Mouse (Mus musculus) left cerebral cortex, postnatal 25 days (tissue): ENCODE measurements around the gene Ap2b1. TPM values are rescaled to one million over a fixed set of nuclear protein-coding genes. Genes with fewer than 3 reads are reported as not detected.
"Not testable (repeated sequence)": the region's sequence is repeated elsewhere in the genome, so short reads cannot be mapped to it uniquely, and the experiment has no call there.

Experiments
- DNase-seq, 2 experiments: peaks; one replicate each; pipeline ENCODE4 v3.0.0; 2022; ENCODE audit warnings: low spot score in 2 of 2, mixed read lengths in 1 of 2
- intact Hi-C: fragments of 180-260 bp; cut with DNase I; formaldehyde crosslinking; loops from one replicate; pipeline ENCODE4 v1.15.1; 2025
- total RNA-seq, 2 experiments: library from RNA; stranded (reverse); gene quantifications; 2 replicates each; pipeline ENCODE4 v1.2.3; 2021

The Ap2b1 gene
- total RNA-seq, result 100 to 1,000 TPM; 291 to 311 TPM

- intact Hi-C loops, result no loop called here
These were observed at the start of gene Ap2b1 for GRCm38 (mm10) chr11:83298225-83299195. Gene Ap2b1, plus strand, starts transcription at chr11:83299024.

GRCm38 (mm10) chr11:83257211-83257610 lies 41.6 kb upstream of the Ap2b1 start:
- DNase-seq, intact Hi-C loops: not testable (repeated sequence)

More at GRCm38 (mm10) chr11:83298225-83299195, at the start of gene Ap2b1:
- peak; percentile 94 to 98 for DNase-seq

- intact Hi-C loops, result loop anchor here (5.0 kb wide), 1 partner anchor 345 kb away; no protein-coding TSS in a partner anchor
- DNase-seq, result no peak
These were observed 36.2 kb upstream of the Ap2b1 start for GRCm38 (mm10) chr11:83262673-83263072.

GRCm38 (mm10) chr11:83263146-83263545 lies 35.7 kb upstream of the Ap2b1 start:
- DNase-seq, result no peak
- intact Hi-C loops, result loop anchor here (5.0 kb wide), 1 partner anchor 346 kb away; no protein-coding TSS in a partner anchor

- intact Hi-C loops, result no loop called here
- DNase-seq, result no peak
These were observed 28.0 kb upstream of the Ap2b1 start for GRCm38 (mm10) chr11:83270842-83271150.

GRCm38 (mm10) chr11:83271151-83271950 lies 27.5 kb upstream of the Ap2b1 start:
- peak; percentile 79 to 87 for DNase-seq
- intact Hi-C loops, result no loop called here

- DNase-seq, result peak in 1 of 2 experiments; percentile 45
- intact Hi-C loops, result no loop called here
These were observed 26.6 kb upstream of the Ap2b1 start for GRCm38 (mm10) chr11:83271951-83272843.

- no peak for DNase-seq
- intact Hi-C loops, result no loop called here
These were observed 22.6 kb upstream of the Ap2b1 start for GRCm38 (mm10) chr11:83276251-83276650.

GRCm38 (mm10) chr11:83279024-83279423 lies 19.8 kb upstream of the Ap2b1 start:
- no peak for DNase-seq
- intact Hi-C loops, result no loop called here

GRCm38 (mm10) chr11:83279691-83280090 lies 19.1 kb upstream of the Ap2b1 start:
- intact Hi-C loops, result no loop called here
- DNase-seq, result no peak

- no peak for DNase-seq
- intact Hi-C loops, result no loop called here
These were observed 16.7 kb upstream of the Ap2b1 start for GRCm38 (mm10) chr11:83282084-83282483.

GRCm38 (mm10) chr11:83285627-83286026 lies 13.2 kb upstream of the Ap2b1 start:
- no peak for DNase-seq
- intact Hi-C loops, result no loop called here

GRCm38 (mm10) chr11:83286566-83286965 lies 12.3 kb upstream of the Ap2b1 start, which contains the start of gene Slfn14:
Gene Slfn14, minus strand, starts transcription at chr11:83286726.
- no peak for DNase-seq
- intact Hi-C loops, result no loop called here

GRCm38 (mm10) chr11:83289036-83289435 lies 9.8 kb upstream of the Ap2b1 start:
- no peak for DNase-seq
- intact Hi-C loops, result no loop called here

GRCm38 (mm10) chr11:83289633-83290032 lies 9.2 kb upstream of the Ap2b1 start:
- no peak for DNase-seq
- intact Hi-C loops, result no loop called here

GRCm38 (mm10) chr11:83291375-83292250 lies 7.2 kb upstream of the Ap2b1 start:
- intact Hi-C loops, result no loop called here
- peak; percentile 94 to 98 for DNase-seq

GRCm38 (mm10) chr11:83292251-83292587 lies 6.6 kb upstream of the Ap2b1 start:
- intact Hi-C loops, result no loop called here
- DNase-seq, result no peak

- DNase-seq, result no peak
- intact Hi-C loops, result no loop called here
These were observed 5.6 kb upstream of the Ap2b1 start for GRCm38 (mm10) chr11:83293182-83293581.

GRCm38 (mm10) chr11:83294133-83294532 lies 4.7 kb upstream of the Ap2b1 start:
- DNase-seq, result no peak
- intact Hi-C loops, result no loop called here
